Mouse (Mus musculus) C2C12 (cell line): ENCODE data around the gene Acer3.

ENCODE experiments used
- CTCF ChIP-seq: IDR thresholded peaks from one replicate; pipeline ENCODE4 v1.5.1; 2011; ENCODE audit not compliant: control insufficient read depth, insufficient read depth, insufficient read length
- MAX ChIP-seq: IDR thresholded peaks from one replicate; pipeline ENCODE4 v1.6.1; 2011; ENCODE audit warnings: mild to moderate bottlenecking, control low read depth
- USF1 ChIP-seq: IDR thresholded peaks from one replicate; pipeline ENCODE4 v1.6.1; 2011; ENCODE audit warnings: low read depth, mild to moderate bottlenecking, control low read depth, moderate library complexity

DNA sequence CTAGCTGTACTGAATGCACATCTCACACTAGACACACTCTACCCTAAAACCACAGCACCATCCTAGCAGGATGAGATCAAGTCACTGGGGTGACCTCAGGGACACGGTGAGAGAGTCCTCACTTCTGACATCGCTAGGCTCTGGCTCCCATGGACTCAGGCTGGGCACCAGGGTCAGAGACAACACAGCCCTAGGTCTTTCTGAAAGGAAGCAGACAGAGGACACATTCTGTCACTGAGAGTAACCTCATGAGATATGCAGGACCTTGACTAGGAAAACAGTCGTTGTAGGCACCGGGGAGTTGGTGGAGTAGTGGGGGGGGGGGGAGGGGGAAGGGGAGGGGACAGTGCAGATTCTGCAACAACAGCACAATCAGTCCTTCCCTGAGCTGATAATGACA, 147.6 kb downstream of the Acer3 start:
- TF ChIP-seq CTCF (no peak), MAX (no peak), USF1 (no peak)
